Mouse (Mus musculus) retina, postnatal 1 day (tissue): ENCODE measurements at regions not wholly inside any gene's neighbourhood (a gene's known extent, or its start where the extent isn't known, plus 50 kb on each side); places are given as distances from the start of the nearest gene placed in this dataset.

ENCODE experiments used
- DNase-seq: peaks from one replicate; pipeline ENCODE4 v3.0.0-alpha.2; 2012

DNA sequence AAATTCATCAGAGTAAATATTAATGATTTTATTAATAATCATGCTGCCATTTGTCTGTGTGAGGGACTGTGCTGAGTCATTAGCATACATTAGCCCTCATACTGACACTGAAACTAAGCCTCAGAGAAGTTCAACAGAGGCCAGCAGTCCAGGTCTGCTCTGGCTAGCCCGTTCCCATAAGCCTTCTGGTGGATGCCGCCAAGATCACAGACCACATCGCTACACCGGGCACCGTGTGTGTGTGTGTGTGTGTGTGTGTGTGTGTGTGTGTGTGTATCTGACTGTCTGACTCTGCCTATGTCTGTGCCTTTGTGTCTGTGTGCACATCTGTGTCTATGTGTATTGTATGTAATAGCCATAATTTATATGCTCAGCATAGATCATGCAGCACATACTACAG lies 106.0 kb downstream of the Rpl14 start:
- DNase-seq = peak; percentile 39

DNA sequence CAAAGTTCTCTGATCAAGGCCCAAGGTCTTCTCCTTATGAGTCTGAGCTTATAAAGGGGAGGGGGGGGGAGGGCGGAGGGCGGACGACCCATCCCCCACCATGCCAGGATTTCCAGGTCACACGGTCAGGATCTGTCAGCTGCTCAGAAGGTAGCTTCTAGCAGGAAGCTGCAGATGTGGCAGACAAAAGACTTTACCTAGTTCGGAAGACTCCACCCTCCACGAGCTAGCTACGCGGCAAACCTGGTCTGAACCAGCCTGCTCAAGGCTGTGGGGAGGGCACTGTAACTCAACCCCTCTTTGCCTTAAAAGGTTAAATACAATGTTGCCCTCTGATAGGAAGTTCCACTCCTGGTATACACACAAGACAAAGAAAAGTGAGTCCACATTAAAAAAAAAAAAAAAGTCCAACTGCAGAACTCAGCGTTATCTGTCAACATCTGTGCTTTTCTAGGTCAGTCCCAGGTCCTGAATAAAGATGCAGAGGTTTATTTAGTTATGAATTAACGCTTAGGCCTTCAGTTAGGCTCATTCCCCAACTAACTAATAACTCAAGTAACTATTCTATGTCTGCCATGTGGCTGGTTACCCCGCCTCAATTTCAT lies 108.7 kb downstream of the Rpl14 start:
- no peak for DNase-seq

DNA sequence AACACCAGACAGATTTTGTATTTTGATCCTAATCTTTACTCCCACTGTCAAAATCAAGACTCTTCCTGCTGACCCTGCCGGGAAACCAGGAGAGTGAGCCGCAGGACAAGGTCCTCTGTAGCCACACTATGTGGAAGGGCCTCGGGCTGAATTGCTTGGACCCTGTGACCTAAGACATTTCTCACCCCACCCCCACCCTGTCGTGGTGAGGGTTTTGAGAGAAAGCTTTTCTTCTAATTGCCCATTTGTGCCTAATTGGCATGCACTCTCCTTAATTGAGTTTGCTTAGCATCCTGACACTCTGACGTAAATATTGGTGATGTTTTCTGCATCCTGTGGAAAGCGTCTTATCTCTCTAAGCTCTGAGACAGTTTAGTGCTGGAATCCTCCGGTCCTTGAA lies 110.2 kb downstream of the Rpl14 start:
- DNase-seq = peak; percentile 88

DNA sequence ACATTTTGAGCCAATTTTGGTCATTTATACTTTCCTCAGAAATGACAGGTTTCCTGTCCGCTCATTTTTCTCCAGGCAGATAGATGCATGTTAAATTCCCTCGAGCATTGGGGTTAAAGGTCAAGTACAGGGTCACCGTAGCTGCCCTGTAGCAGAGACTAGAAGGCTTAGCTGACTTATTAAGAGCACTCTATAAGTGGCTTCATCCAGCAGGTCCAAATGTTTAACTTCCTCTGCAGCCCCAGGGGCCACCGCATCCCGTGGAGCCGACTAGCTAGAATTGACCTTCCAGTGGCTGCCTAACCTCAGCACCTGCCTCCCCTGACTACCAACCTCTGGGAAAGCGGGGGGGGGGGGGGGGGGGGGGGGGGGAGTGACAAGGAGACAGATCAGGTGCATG lies 114.7 kb downstream of the Rpl14 start:
- no peak for DNase-seq

DNA sequence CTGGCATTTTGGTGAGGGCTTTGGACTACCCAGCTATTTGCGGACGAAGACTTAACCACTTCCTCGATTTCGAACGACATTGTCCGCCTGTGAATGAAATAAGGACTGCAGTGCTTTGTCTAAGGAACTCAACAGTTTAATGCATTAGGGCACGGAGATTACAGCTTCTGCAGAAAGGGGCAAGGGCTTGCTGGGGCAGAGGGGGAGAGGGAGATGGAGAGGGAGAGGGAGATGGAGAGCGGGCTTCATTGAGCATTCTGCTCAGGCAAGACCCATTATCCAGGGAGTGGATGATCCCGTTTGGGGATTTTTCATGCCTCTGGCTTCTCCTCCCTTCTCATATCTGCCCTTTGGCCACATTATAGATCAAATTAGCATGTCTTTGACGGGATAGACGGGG lies 117.8 kb downstream of the Rpl14 start:
- no peak for DNase-seq

DNA sequence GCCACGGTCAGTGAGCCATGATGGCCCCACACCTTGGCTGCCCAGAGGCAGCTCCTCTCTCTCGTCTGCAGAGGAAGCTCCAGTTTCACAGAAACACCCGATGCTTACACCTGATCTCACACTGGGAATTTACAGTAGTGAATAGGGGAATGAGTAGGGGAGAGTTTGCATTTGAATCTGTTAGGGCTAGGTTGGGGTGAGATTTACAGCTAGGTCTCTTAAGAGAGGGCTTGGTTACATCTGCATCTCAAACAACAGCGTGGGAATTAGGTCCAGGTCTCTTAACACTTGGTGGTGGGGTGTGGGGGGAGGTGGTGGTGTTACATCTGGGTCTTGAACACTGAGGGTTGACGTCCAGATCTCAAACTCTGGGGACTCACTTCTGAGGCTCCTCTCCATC lies 119.3 kb downstream of the Rpl14 start:
- DNase-seq = no peak

DNA sequence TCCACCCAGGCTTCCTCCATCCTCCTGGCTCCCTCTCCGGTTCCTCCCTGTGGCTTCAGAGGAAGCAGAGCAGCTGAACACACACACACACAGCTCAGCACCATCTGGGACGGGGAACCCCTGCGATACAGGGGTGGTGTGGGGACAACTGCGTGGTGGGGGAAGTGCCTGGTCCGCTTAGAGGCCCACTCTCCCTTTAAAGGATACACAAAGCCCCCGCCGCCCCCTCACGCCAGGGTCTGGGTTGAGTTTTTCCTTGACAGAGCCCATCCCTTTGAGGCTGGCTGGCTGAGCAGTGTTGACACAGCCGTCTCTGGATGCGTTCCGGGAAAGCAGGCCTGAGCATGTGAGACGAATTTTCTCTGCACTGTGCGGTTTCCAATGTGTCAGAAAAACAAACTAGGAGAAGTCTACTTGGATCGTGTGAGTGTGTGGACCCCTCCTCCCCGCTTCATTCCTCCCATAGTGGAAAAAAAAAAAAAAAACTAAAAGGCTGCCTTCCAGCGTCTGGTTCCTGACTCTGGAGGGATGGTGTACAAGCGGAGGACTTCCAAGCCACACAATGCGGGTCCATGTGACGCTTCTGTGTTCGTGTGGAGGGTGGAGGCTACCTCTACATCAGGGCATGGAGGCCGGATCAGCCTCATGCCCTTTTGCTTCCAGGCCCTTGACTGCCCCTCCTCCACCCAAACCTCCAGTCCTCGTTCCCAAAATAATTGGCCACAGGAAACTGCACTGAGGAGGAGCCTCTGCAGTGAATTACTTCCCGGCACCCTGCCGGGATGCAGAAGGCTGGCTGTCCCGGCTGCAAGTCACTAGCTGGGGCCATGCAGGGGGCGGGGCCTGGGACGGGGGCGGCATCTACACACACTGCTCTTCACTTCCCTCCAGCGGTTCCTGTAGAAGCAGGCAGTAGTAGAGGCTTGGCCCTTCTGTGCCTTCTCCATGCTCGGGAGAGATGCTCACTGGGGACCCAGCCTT lies 120.0 kb downstream of the Rpl14 start:
- DNase-seq = peak; percentile 93

DNA sequence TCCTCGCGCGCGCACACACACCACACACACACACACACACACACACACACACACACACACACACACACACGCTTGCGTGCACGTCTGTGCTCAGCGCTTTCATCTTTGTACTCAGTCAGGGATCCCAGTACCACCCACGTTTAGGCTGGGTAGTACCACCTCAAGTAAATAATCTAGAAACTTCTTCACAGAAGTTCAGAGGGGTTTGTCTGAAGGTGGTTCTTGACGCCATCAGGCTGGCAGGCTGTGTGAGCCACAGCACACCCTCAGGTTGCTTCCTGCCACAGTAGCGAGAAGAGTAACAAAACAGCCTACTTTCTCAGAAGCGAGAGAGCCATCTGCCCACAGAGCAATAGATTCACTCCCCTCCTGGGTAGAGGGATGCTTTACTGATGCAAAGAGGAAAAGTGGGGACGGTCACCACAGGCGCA lies 120.7 kb downstream of the Rpl14 start:
- no peak for DNase-seq

DNA sequence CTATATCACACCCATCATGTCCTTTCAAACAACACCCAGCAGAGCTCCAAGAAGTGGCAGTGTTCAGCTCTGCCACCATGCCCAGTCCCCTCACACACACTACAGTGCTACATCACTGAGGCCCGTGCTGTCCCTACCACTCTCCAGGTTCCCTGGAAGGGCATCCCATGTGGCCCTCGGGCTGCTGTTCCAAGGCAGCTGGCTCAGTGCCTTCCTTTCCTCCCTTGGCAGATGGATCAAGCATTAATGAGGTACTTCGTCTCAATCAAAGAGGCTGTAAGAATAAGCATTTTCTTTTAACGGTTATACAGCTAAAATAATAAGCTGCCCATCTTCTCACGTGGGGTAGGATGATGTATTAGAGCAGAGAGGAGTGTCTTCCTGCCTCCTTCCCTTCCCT lies 123.2 kb downstream of the Rpl14 start:
- DNase-seq = no peak

DNA sequence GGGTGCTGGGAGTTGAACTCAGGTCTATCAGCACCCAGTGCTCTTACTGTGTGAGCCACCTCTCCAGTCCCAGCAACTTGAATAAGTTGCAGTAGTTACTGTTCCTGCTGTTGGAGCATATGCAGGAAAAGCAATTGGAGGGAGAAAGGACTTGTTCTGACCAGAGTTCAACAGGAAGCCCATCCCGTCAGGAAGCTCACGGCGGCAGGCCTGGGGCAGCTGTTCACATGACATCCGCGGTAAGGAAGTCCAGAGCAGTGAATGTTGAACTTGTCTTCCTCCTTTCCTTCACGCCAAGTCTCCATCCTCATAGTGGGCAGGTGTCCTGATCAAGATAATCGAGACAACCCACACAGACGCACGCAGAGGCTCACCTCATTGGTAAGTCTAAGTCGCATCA lies 124.7 kb downstream of the Rpl14 start:
- no peak for DNase-seq

DNA sequence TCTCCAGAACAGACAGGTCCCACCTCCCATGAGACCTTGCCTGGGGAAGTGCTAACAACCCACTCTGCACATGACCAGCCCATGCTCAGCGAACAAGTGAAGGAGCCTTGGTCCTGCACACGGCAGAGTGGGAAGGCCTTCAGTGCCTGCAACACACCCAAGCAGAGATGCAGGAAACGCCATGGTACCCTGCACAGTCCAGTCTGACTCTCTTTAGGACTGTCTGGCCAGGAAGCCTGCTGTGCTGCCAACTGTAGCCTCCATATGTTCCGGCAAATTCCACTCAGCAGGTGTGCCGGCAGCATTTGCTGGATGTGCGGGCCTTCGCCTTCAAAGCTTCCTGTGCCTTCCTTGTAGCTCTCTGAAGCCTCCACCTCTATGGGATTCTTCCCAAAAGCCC lies 126.5 kb downstream of the Rpl14 start:
- DNase-seq = no peak

DNA sequence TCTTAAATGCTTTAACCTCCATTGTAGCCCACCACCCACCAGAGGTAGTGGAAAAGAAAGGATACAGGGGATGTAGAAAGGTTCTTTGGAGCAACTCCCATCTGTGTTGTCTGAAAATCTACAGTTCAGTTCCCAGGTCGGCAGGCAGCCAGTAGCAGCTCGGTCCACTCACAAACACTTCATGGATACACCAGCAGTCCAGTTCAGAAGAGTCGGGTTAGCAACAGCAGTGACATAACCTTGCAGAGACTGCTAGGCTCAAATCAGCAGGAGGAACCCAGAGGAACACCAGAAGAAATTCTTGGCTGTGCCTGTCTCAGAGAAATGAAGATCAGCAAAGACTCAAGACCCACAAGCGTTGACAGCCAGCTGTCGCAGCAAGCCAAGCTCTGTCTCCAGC lies 128.5 kb downstream of the Rpl14 start:
- DNase-seq = no peak

DNA sequence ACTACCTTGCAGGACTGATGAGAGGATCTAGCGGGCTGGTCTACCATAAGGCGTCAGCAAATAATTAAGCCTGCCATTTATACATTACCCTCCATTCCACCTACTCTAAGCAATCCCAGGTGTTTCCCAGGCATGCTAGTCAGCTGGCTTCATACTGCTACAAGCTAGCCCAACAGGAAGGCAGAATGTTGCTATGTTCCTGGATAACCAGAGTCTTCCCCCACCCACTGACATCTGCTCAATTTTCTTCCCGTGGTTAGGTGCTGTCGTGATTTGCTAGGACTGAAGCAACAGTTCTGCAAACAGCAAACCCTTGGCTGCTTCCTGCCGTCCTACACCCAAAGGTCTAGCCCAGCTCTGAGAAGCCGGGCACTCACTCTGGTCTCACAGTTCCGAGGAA lies 131.6 kb downstream of the Rpl14 start:
- no peak for DNase-seq

DNA sequence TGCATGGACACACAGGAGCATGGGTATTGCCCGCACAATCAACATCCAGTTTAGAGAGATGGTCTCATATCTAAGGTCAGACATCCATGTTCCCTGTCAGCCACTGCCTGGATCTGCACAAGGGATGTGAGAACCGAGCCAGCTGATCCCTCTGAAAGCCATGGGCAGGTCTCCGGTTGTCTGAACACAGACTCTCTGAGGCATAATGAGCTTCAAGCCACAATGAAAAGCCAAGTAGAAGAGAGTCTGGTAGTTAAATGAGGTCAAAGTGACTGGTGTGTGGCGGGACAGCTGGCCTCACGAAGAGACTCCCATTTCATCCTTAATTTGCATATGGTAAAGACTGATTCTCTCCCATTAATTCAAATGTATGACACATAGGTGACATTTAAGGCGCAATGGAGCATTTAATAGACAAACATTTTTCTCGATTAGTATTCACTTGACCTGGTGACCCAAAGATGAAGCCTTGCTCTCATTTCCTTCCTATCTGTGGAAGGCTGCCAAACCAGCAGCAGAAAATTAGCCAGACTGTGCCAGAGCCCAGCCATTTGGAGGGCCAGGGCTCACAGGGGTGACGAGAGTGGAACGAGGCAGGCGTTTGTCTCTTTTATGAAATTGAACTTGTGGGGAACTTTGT lies 132.2 kb downstream of the Rpl14 start:
- peak; percentile 97 for DNase-seq

DNA sequence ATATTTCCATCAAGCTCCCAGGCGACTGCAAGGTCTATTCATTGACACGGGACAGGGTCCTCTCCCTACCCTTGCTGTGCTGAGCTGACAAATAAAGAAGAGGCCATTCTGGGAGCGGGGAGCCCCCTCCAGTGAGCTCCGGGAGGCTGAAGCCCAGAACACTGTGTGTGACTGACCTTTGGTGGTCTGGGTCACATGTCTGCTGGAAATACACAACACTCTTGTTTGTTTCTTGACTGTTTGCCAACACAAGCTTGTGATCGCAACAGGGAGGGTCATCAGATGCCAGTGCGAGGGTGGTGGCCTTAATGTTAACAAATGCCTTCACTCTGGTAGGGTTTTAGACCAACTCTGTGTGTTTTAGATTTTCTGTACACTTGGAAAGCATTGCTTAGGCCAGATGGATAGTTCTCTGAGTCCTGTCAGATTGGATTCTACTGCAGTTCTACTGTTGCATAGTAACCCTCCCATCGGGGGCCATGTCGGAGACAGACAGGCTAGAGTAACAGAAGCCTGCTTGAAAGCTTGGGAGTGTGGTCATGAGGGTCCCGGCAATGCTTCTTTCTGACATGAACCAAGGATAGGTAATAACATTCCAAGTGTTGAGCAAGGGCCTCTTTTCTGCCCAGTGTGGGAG lies 135.4 kb downstream of the Rpl14 start:
- DNase-seq = peak; percentile 67

DNA sequence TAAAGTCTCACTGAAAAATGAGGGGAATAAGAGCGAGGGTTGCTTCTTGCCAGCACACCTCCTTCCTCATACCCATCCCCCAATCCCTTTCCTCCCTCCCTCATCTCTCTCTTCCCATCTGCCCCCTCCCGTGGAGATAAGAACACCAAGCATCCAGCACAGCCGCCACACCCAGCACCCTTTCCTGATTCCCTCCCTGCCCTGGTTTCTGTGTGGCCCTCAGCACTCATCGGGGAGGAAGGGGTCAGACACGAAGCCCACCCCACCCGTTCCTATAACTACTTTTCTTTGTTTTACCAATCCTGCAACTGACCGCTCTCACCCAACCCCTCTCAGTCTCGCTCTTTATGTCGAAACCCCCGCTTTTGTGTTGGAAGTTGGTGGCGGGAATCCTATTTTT lies 137.3 kb downstream of the Rpl14 start:
- DNase-seq = peak; percentile 51

DNA sequence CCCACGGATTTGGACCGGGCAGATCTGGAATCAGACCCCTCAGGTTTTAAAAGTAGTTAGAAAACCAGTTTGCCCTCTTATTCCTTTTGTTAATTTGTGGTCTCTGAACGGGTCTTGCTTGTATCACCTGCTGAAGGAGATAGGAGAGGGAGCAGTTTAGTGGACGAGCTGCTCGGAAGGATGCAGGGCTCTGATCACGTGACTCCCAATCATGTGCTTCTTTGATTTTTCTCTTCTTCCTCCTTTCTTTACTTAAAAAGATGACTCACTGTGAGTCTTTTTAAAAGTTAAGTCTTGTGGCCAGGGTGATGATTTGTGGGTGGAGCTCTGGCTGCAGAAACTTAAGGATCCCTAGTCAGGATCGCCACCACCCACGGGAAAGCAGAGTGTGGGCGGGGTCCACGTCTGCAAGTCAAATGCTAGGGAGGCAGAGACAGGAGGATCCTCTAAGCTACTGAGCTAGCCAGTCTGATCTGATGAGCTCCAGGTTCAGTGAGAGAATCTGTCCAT lies 138.0 kb downstream of the Rpl14 start:
- no peak for DNase-seq

DNA sequence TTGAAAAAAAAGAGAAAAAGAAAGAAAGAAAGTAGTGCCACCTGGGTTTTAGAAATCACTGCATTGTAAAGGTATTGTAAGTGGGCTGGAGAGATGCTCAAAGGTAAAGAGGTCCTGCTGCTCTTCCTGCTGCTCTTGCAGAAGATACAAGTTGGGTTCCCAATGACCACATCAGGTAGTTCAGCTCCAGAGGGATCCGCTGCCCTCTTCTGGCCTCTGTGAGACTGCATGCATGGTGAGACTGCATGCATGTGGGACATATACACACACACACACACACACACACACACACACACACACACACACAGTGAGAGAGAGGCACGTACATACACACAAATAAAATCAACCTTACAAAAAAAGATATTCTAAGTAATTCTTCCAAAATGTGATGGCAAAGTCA lies 141.7 kb downstream of the Rpl14 start:
- DNase-seq = no peak

DNA sequence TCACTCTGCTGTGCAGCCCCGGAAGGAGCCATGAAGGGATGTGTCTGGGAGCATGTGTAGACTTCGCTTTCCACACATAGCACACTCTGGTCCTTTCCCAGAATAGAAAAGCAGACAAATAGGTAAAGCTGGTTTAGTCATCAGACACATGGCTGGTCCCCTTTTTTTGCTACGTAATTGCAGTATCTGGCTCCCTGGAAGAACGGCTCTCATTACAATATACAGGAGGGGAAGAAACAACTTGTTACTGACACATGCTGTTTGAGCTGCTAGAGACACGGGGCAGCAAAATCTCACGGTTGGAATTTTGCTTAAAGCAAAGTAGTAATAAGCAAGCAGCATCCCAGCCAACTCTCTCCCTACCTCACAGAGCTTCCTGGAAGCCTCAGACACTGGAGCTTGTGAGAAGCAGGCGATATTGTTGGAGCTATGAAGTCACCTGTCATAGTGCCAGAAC lies 144.4 kb downstream of the Rpl14 start:
- DNase-seq = no peak

DNA sequence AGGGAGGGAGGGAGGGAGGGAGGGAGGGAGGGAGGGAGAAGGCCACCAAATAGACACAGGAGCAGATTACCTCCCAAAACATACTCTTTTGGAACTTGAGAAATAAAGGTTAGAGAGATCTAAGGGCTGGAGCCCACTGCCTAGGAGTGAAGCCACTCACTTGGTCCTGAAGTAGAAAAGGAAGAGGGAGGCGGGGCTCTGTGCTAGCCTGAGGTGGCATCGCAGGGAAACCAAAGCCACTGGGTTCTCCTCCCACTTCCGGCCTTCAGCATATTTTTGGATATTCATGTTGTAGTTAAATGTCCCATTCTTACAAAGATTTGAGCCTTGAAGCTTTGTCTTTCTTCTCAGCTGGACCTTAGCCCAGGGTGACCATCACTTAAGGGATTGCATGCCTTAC lies 147.6 kb downstream of the Rpl14 start:
- DNase-seq = no peak

DNA sequence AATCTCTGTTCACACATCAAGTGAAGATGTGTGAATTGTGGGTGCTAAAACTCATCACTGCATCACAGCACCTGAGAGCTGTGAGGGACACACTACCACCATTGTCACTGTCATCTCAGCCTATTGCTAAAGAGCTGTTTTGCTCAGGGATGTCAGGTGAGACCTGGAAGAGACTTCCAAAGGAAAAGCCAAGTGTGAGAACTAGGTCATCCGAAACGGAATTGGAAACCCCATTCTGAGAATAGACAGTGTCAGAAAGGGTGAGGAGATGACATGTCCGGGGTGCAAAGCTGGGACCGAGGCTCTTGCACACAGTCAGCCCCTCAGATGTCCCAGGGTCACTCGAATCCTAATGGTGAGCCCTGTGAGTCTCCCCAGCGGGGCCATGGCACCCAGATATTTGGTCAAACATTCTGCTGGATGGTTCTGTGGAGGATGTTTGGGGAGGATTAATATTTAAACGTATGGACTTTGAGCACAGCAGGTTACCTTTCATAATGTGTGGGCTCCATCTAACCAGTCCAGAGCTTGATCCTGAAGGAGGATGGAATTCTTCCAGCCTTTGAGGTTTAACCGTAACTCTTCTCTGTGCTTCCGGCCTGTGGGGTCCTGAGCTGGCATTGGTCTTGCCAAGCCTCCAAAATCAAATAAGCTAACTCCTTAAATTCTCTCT lies 150.3 kb downstream of the Rpl14 start:
- no peak for DNase-seq

DNA sequence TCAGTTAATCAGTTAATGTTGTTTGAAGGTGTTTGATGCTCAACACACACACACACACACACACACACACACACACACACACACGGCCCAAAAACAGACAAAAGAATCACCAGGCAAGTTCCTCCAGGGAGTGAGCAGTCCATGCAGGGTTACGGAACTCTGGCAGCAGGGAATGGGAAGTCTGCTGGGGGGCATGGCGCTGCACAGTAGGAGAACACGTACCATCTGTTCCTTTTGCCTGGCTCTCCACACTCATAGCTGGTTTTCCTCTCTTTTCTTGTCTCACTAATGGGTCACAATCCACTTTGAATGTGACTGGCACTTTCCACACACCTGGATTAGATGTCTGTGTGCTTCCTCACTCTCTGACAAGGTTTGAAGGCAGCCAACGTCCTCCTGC lies 151.8 kb downstream of the Rpl14 start:
- no peak for DNase-seq
